Mouse (Mus musculus): ENCODE data around the gene Tnfrsf13c. TPM values are rescaled to one million over a fixed set of nuclear protein-coding genes. Genes with fewer than 3 reads are reported as not detected.
"Not testable (repeated sequence)": the region's sequence is repeated elsewhere in the genome, so short reads cannot be mapped to it uniquely, and the experiment has no call there.

Tnfrsf13c gene
- polyA plus RNA-seq, 1 experiment from 2014 or later: not detected

- no peaks in the 10 kb centered on the region for H3K27me3 ChIP-seq
- H3K27ac ChIP-seq: no peak overlapping the region
- no peak overlapping the region for H3K9ac ChIP-seq (replicated peaks)
- H3K9me3 ChIP-seq: no peaks in the 10 kb centered on the region
- no peak overlapping the region for H3K4me2 ChIP-seq
- no peaks in the 10 kb centered on the region for H3K36me3 ChIP-seq
- ATAC-seq (ENCODE audit: insufficient number of reproducible peaks, insufficient read depth, low FRiP score, low TSS enrichment, low read depth): no peak
- WGBS: 86% methylated on average over 3 of the region's 3 CpGs
- H3K4me3 ChIP-seq (replicated peaks): no peak overlapping the region
- H3K4me1 ChIP-seq (replicated peaks): peaks cover 12% of the 10 kb centered on the region
Observed at GRCm38 (mm10) chr15:82247131-82247776, 23.1 kb upstream of the Tnfrsf13c start.

- Histone ChIP-seq H3K9ac (replicated peaks) (peak overlapping the region; percentile 70), H3K4me3 (replicated peaks) (peak overlapping the region; percentile 70), H3K4me2 (peak overlapping the region; percentile 93), H3K27ac (peak overlapping the region; percentile 91), H3K4me1 (replicated peaks) (peaks cover 12% of the 10 kb centered on the region)
- not testable (repeated sequence) for ATAC-seq (ENCODE audit: insufficient number of reproducible peaks, insufficient read depth, low FRiP score, low TSS enrichment, low read depth); H3K36me3 ChIP-seq; H3K9me3 ChIP-seq; H3K27me3 ChIP-seq
- WGBS: 21% methylated on average over 9 of the region's 9 CpGs
Observed at GRCm38 (mm10) chr15:82244805-82245161, 20.6 kb upstream of the Tnfrsf13c start.

- Histone ChIP-seq H3K27ac (peak within 1 kb of the TSS; percentile 91), H3K9me3 (no peaks in the 10 kb centered on the region), H3K9ac (replicated peaks) (peak within 1 kb of the TSS; percentile 70), H3K4me3 (replicated peaks) (peak within 1 kb of the TSS; percentile 70), H3K4me1 (replicated peaks) (peaks cover 12% of the 10 kb centered on the region), H3K27me3 (no peaks in the 10 kb centered on the region), H3K36me3 (peaks cover 6% of the 10 kb centered on the region; the same call in 1 of the 2 replicates), H3K4me2 (peak within 1 kb of the TSS; percentile 93)
- peak; percentile 94 for ATAC-seq (ENCODE audit: insufficient number of reproducible peaks, insufficient read depth, low FRiP score, low TSS enrichment, low read depth)
- under 1% methylated on average over 64 of the region's 65 CpGs for WGBS
Observed at GRCm38 (mm10) chr15:82244115-82244804, 20.1 kb upstream of the Tnfrsf13c start, which contains the start of gene Cenpm. Cenpm (minus strand) TSS chr15:82244748.

GRCm38 (mm10) chr15:82243742-82244114 is 19.6 kb upstream of the Tnfrsf13c start:
- Histone ChIP-seq H3K4me2 (peak overlapping the region; percentile 93), H3K9me3 (no peaks in the 10 kb centered on the region), H3K4me3 (replicated peaks) (peak overlapping the region; percentile 70), H3K4me1 (replicated peaks) (peaks cover 12% of the 10 kb centered on the region), H3K9ac (replicated peaks) (peak overlapping the region; percentile 70), H3K27ac (no peak overlapping the region), H3K36me3 (peaks cover 11% of the 10 kb centered on the region; the same call in 1 of the 2 replicates), H3K27me3 (no peaks in the 10 kb centered on the region)
- 11% methylated on average over 12 of the region's 12 CpGs for WGBS
- ATAC-seq (ENCODE audit: insufficient number of reproducible peaks, insufficient read depth, low FRiP score, low TSS enrichment, low read depth): 0 out of 2 replicates have a peak, but pooled peaks have one; percentile 32

GRCm38 (mm10) chr15:82243311-82243710 is 19.1 kb upstream of the Tnfrsf13c start:
- Histone ChIP-seq H3K4me1 (replicated peaks) (peaks cover 12% of the 10 kb centered on the region), H3K36me3 (peaks cover 16% of the 10 kb centered on the region; the same call in 1 of the 2 replicates), H3K4me2 (peak overlapping the region; percentile 93), H3K27ac (no peak overlapping the region), H3K27me3 (no peaks in the 10 kb centered on the region), H3K9ac (replicated peaks) (peak overlapping the region; percentile 70), H3K4me3 (replicated peaks) (peak overlapping the region; percentile 70), H3K9me3 (no peaks in the 10 kb centered on the region)
- ATAC-seq (ENCODE audit: insufficient number of reproducible peaks, insufficient read depth, low FRiP score, low TSS enrichment, low read depth): no peak
- 74% methylated on average over 3 of the region's 3 CpGs for WGBS

GRCm38 (mm10) chr15:82236565-82236964 is 12.4 kb upstream of the Tnfrsf13c start:
- WGBS: 19% methylated on average over 5 of the region's 5 CpGs
- Histone ChIP-seq H3K9me3 (no peaks in the 10 kb centered on the region), H3K4me3 (replicated peaks) (no peak overlapping the region), H3K4me1 (replicated peaks) (no peaks in the 10 kb centered on the region), H3K36me3 (peaks cover 43% of the 10 kb centered on the region; the same call in 1 of the 2 replicates), H3K4me2 (no peak overlapping the region), H3K27me3 (no peaks in the 10 kb centered on the region), H3K27ac (no peak overlapping the region), H3K9ac (replicated peaks) (no peak overlapping the region)
- peak; percentile 50; the same call in 1 of the 2 replicates for ATAC-seq (ENCODE audit: insufficient number of reproducible peaks, insufficient read depth, low FRiP score, low TSS enrichment, low read depth)

- Histone ChIP-seq H3K27ac (no peak overlapping the region), H3K4me3 (replicated peaks) (no peak overlapping the region), H3K4me2 (no peak overlapping the region), H3K4me1 (replicated peaks) (no peaks in the 10 kb centered on the region), H3K9ac (replicated peaks) (no peak overlapping the region), H3K27me3 (no peaks in the 10 kb centered on the region), H3K36me3 (peaks cover 43% of the 10 kb centered on the region; the same call in 1 of the 2 replicates), H3K9me3 (no peaks in the 10 kb centered on the region)
- WGBS: 86% methylated on average over 10 of the region's 10 CpGs
- no peak for ATAC-seq (ENCODE audit: insufficient number of reproducible peaks, insufficient read depth, low FRiP score, low TSS enrichment, low read depth)
Observed at GRCm38 (mm10) chr15:82235661-82236060, 11.5 kb upstream of the Tnfrsf13c start.

- Histone ChIP-seq H3K9me3 (no peaks in the 10 kb centered on the region), H3K9ac (replicated peaks) (0 out of 2 replicates have a peak overlapping the region, but pooled peaks have one; percentile 0)
Observed at GRCm38 (mm10) chr15:82232651-82233050, 8.5 kb upstream of the Tnfrsf13c start.

GRCm38 (mm10) chr15:82231591-82232378 is 7.6 kb upstream of the Tnfrsf13c start:
- Histone ChIP-seq H3K4me2 (no peak overlapping the region), H3K4me3 (replicated peaks) (no peak overlapping the region), H3K27ac (no peak overlapping the region), H3K9ac (replicated peaks) (no peak overlapping the region), H3K27me3 (no peaks in the 10 kb centered on the region), H3K9me3 (no peaks in the 10 kb centered on the region), H3K36me3 (peaks cover 20% of the 10 kb centered on the region; the same call in 1 of the 2 replicates), H3K4me1 (replicated peaks) (peaks cover 5% of the 10 kb centered on the region)
- no peak for ATAC-seq (ENCODE audit: insufficient number of reproducible peaks, insufficient read depth, low FRiP score, low TSS enrichment, low read depth)
- 69% methylated on average over 11 of the region's 11 CpGs for WGBS

More at GRCm38 (mm10) chr15:82232651-82233050, 8.5 kb upstream of the Tnfrsf13c start:
- no peak overlapping the region for H3K27ac ChIP-seq
- H3K4me1 ChIP-seq (replicated peaks): peaks cover 5% of the 10 kb centered on the region
- H3K4me3 ChIP-seq (replicated peaks): no peak overlapping the region
- 66% methylated on average over 4 of the region's 4 CpGs for WGBS
- peaks cover 21% of the 10 kb centered on the region; the same call in 1 of the 2 replicates for H3K36me3 ChIP-seq
- no peak for ATAC-seq (ENCODE audit: insufficient number of reproducible peaks, insufficient read depth, low FRiP score, low TSS enrichment, low read depth)
- no peaks in the 10 kb centered on the region for H3K27me3 ChIP-seq
- H3K4me2 ChIP-seq: no peak overlapping the region

GRCm38 (mm10) chr15:82231100-82231499 is 6.9 kb upstream of the Tnfrsf13c start:
- ATAC-seq (ENCODE audit: insufficient number of reproducible peaks, insufficient read depth, low FRiP score, low TSS enrichment, low read depth): no peak
- Histone ChIP-seq H3K9me3 (no peaks in the 10 kb centered on the region), H3K27me3 (peaks cover 4% of the 10 kb centered on the region), H3K4me3 (replicated peaks) (no peak overlapping the region), H3K9ac (replicated peaks) (no peak overlapping the region), H3K4me1 (replicated peaks) (peaks cover 5% of the 10 kb centered on the region), H3K36me3 (peaks cover 20% of the 10 kb centered on the region; the same call in 1 of the 2 replicates), H3K4me2 (no peak overlapping the region), H3K27ac (no peak overlapping the region)
- 73% methylated on average over 4 of the region's 4 CpGs for WGBS

Data from limb, embryonic 12.5 days (tissue).